Mouse (Mus musculus): ENCODE results near the gene Cetn3. TPM values are rescaled to one million over a fixed set of nuclear protein-coding genes. Genes with fewer than 3 reads are reported as not detected.
A peak's percentile ranks its signal among the peaks of the same experiment; 100 is the strongest.

Gene Cetn3
- polyA plus RNA-seq, 1 experiment from 2014 or later = 162 TPM

- Histone ChIP-seq H3K9me3 (peaks cover 3% of the 10 kb centered on the region; the same call in 1 of the 2 replicates), H3K9ac (no peak overlapping the region), H3K27me3 (replicated peaks) (no peaks in the 10 kb centered on the region), H3K36me3 (no peaks in the 10 kb centered on the region), H3K27ac (replicated peaks) (no peak overlapping the region), H3K4me3 (no peak overlapping the region), H3K4me2 (no peak overlapping the region), H3K4me1 (no peaks in the 10 kb centered on the region)
- no peak for ATAC-seq (ENCODE audit: extremely low read depth, insufficient number of reproducible peaks, low FRiP score, low TSS enrichment)
- 84% methylated on average over 7 of the region's 7 CpGs for WGBS
Measured at GRCm38 (mm10) chr13:81767038-81767659, 15.7 kb upstream of the Cetn3 start.

GRCm38 (mm10) chr13:81776217-81776616, 6.7 kb upstream of the Cetn3 start:
- 63% methylated on average over 3 of the region's 3 CpGs for WGBS
- Histone ChIP-seq H3K9me3 (no peaks in the 10 kb centered on the region), H3K27me3 (replicated peaks) (no peaks in the 10 kb centered on the region), H3K36me3 (no peaks in the 10 kb centered on the region), H3K4me2 (no peak overlapping the region), H3K27ac (replicated peaks) (no peak overlapping the region), H3K4me3 (no peak overlapping the region), H3K4me1 (no peaks in the 10 kb centered on the region), H3K9ac (no peak overlapping the region)
- ATAC-seq (ENCODE audit: extremely low read depth, insufficient number of reproducible peaks, low FRiP score, low TSS enrichment) = no peak

GRCm38 (mm10) chr13:81782475-81782874, 402 bp upstream of the Cetn3 start:
- Histone ChIP-seq H3K9ac (peak overlapping the region; percentile 95), H3K9me3 (no peaks in the 10 kb centered on the region), H3K4me1 (peaks cover 25% of the 10 kb centered on the region), H3K4me2 (peak overlapping the region; percentile 81), H3K4me3 (peak overlapping the region; percentile 74), H3K27me3 (replicated peaks) (no peaks in the 10 kb centered on the region), H3K27ac (replicated peaks) (peak overlapping the region; percentile 99), H3K36me3 (peaks cover 10% of the 10 kb centered on the region)
- no peak for ATAC-seq (ENCODE audit: extremely low read depth, insufficient number of reproducible peaks, low FRiP score, low TSS enrichment)
- 41% methylated on average over 9 of the region's 9 CpGs for WGBS

- H3K4me3 ChIP-seq = peak overlapping the region; percentile 74
- no peaks in the 10 kb centered on the region for H3K27me3 ChIP-seq (replicated peaks)
- peak overlapping the region; percentile 81 for H3K4me2 ChIP-seq
- peaks cover 20% of the 10 kb centered on the region for H3K36me3 ChIP-seq
- no peaks in the 10 kb centered on the region for H3K9me3 ChIP-seq
- WGBS = under 1% methylated on average over 62 of the region's 62 CpGs
- H3K4me1 ChIP-seq = peaks cover 25% of the 10 kb centered on the region
- H3K9ac ChIP-seq = peak overlapping the region; percentile 95
- peak overlapping the region; percentile 99 for H3K27ac ChIP-seq (replicated peaks)
- peak; percentile 98 for ATAC-seq (ENCODE audit: extremely low read depth, insufficient number of reproducible peaks, low FRiP score, low TSS enrichment)
Measured at GRCm38 (mm10) chr13:81783405-81784342, 797 bp downstream of the Cetn3 start.

GRCm38 (mm10) chr13:81785766-81786480, 3.0 kb downstream of the Cetn3 start:
- Histone ChIP-seq H3K9me3 (no peaks in the 10 kb centered on the region), H3K4me1 (peaks cover 25% of the 10 kb centered on the region), H3K4me3 (no peak overlapping the region), H3K36me3 (peaks cover 33% of the 10 kb centered on the region), H3K27ac (replicated peaks) (no peak overlapping the region), H3K27me3 (replicated peaks) (no peaks in the 10 kb centered on the region), H3K9ac (peak overlapping the region; percentile 33; the same call in 1 of the 2 replicates), H3K4me2 (no peak overlapping the region)
- WGBS = 70% methylated on average over 11 of the region's 11 CpGs
- no peak for ATAC-seq (ENCODE audit: extremely low read depth, insufficient number of reproducible peaks, low FRiP score, low TSS enrichment)

GRCm38 (mm10) chr13:81790160-81790559, 7.3 kb downstream of the Cetn3 start:
- ATAC-seq (ENCODE audit: extremely low read depth, insufficient number of reproducible peaks, low FRiP score, low TSS enrichment) = no peak
- peaks cover 21% of the 10 kb centered on the region for H3K4me1 ChIP-seq
- no peak overlapping the region for H3K4me3 ChIP-seq
- no peaks in the 10 kb centered on the region for H3K27me3 ChIP-seq (replicated peaks)
- H3K9me3 ChIP-seq = no peaks in the 10 kb centered on the region
- 89% methylated on average over 8 of the region's 8 CpGs for WGBS
- no peak overlapping the region for H3K4me2 ChIP-seq
- no peak overlapping the region for H3K9ac ChIP-seq
- no peak overlapping the region for H3K27ac ChIP-seq (replicated peaks)
- peaks cover 50% of the 10 kb centered on the region for H3K36me3 ChIP-seq

- no peak for ATAC-seq (ENCODE audit: extremely low read depth, insufficient number of reproducible peaks, low FRiP score, low TSS enrichment)
- Histone ChIP-seq H3K4me1 (peaks cover 12% of the 10 kb centered on the region), H3K9me3 (no peaks in the 10 kb centered on the region), H3K4me2 (no peak overlapping the region), H3K9ac (no peak overlapping the region), H3K36me3 (peaks cover 49% of the 10 kb centered on the region), H3K27ac (replicated peaks) (no peak overlapping the region), H3K4me3 (no peak overlapping the region), H3K27me3 (replicated peaks) (no peaks in the 10 kb centered on the region)
- 24% methylated on average over 8 of the region's 8 CpGs for WGBS
Measured at GRCm38 (mm10) chr13:81791861-81792260, 9.0 kb downstream of the Cetn3 start.

- peaks cover 12% of the 10 kb centered on the region for H3K4me1 ChIP-seq
- no peak overlapping the region for H3K4me3 ChIP-seq
- H3K9ac ChIP-seq = no peak overlapping the region
- 0% methylated on average over 1 of the region's 1 CpGs for WGBS
- H3K4me2 ChIP-seq = no peak overlapping the region
- no peak for ATAC-seq (ENCODE audit: extremely low read depth, insufficient number of reproducible peaks, low FRiP score, low TSS enrichment)
- peaks cover 37% of the 10 kb centered on the region for H3K36me3 ChIP-seq
- no peaks in the 10 kb centered on the region for H3K27me3 ChIP-seq (replicated peaks)
- no peaks in the 10 kb centered on the region for H3K9me3 ChIP-seq
- H3K27ac ChIP-seq (replicated peaks) = no peak overlapping the region
Measured at GRCm38 (mm10) chr13:81793850-81794249, 11.0 kb downstream of the Cetn3 start.

GRCm38 (mm10) chr13:81801121-81801520, 18.2 kb downstream of the Cetn3 start:
- H3K4me1 ChIP-seq = peaks cover 7% of the 10 kb centered on the region; the same call in 1 of the 2 replicates
- peak overlapping the region; percentile 40; the same call in 1 of the 2 replicates for H3K4me2 ChIP-seq
- ATAC-seq (ENCODE audit: extremely low read depth, insufficient number of reproducible peaks, low FRiP score, low TSS enrichment) = no peak
- no peak overlapping the region for H3K4me3 ChIP-seq
- no peaks in the 10 kb centered on the region for H3K9me3 ChIP-seq
- peaks cover 2% of the 10 kb centered on the region; the same call in 1 of the 2 replicates for H3K36me3 ChIP-seq
- H3K27ac ChIP-seq (replicated peaks) = no peak overlapping the region
- H3K9ac ChIP-seq = no peak overlapping the region
- WGBS = 33% methylated on average over 3 of the region's 3 CpGs
- H3K27me3 ChIP-seq (replicated peaks) = no peaks in the 10 kb centered on the region

GRCm38 (mm10) chr13:81803713-81804112, 20.8 kb downstream of the Cetn3 start:
- 58% methylated on average over 4 of the region's 4 CpGs for WGBS

GRCm38 (mm10) chr13:81822750-81823149, 39.9 kb downstream of the Cetn3 start:
- Histone ChIP-seq H3K27me3 (replicated peaks) (no peaks in the 10 kb centered on the region), H3K4me1 (no peaks in the 10 kb centered on the region), H3K4me2 (no peak overlapping the region), H3K9me3 (no peaks in the 10 kb centered on the region), H3K27ac (replicated peaks) (no peak overlapping the region), H3K4me3 (no peak overlapping the region), H3K9ac (no peak overlapping the region), H3K36me3 (no peaks in the 10 kb centered on the region)
- ATAC-seq (ENCODE audit: extremely low read depth, insufficient number of reproducible peaks, low FRiP score, low TSS enrichment) = no peak

More at GRCm38 (mm10) chr13:81803713-81804112, 20.8 kb downstream of the Cetn3 start:
- H3K4me1 ChIP-seq = peaks cover 7% of the 10 kb centered on the region; the same call in 1 of the 2 replicates
- no peak for ATAC-seq (ENCODE audit: extremely low read depth, insufficient number of reproducible peaks, low FRiP score, low TSS enrichment)
- H3K4me2 ChIP-seq = no peak overlapping the region
- H3K4me3 ChIP-seq = no peak overlapping the region
- H3K9me3 ChIP-seq = no peaks in the 10 kb centered on the region
- H3K27me3 ChIP-seq (replicated peaks) = no peaks in the 10 kb centered on the region
- no peaks in the 10 kb centered on the region for H3K36me3 ChIP-seq
- H3K27ac ChIP-seq (replicated peaks) = no peak overlapping the region
- H3K9ac ChIP-seq = no peak overlapping the region
